Mouse (Mus musculus): ENCODE data around the gene Osbpl5. TPM values are rescaled to one million over a fixed set of nuclear protein-coding genes. Genes with fewer than 3 reads are reported as not detected.
"Not testable (repeated sequence)": the region's sequence is repeated elsewhere in the genome, so short reads cannot be mapped to it uniquely, and the experiment has no call there.

The Osbpl5 gene
- polyA plus RNA-seq, 1 experiment from 2014 or later: 65.2 TPM

DNA sequence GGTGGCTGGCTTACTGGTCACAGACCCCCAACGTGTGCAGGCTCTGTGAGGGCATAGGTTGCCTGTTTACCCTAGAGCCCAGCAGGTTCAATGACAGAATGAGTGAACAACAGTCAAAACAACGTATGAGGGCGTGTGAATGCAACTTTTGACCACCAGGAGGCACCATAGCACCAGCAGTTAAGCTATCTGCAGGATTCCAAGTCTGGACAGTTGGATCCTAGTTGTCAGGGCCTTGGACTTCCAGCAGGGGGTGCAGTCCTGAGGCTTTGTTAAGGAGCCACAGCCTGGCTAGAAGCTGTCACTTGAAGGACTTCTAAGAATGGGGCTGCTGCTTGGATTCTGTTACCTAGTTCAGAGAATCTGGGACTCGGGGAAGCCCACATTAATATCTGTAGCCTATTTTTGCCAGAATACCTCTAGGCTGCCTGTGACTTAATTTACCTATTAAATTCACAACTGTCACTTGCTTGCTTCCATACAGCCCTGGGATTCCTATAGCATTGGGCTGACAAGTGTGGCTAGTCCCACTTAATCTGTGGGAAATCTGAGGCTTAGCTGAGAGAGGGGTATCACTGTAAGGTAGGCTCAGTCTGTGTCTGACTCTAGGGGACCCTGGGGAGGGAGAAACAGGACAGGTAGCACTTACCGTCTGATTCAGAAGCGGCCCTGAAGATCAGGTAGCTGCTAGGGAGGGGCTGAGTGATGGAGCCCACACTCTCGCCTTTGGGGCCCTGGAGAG is 49.9 kb downstream of the Osbpl5 start:
- Histone ChIP-seq H3K27me3 (no peaks in the 10 kb centered on the region), H3K36me3 (peaks cover 87% of the 10 kb centered on the region), H3K4me3 (replicated peaks) (no peak overlapping the region), H3K4me2 (replicated peaks) (no peak overlapping the region), H3K4me1 (no peaks in the 10 kb centered on the region), H3K9me3 (replicated peaks) (no peaks in the 10 kb centered on the region), H3K9ac (no peak overlapping the region), H3K27ac (replicated peaks) (no peak overlapping the region)
- 30% methylated on average over 7 of the region's 7 CpGs for WGBS
- peak; percentile 68 for ATAC-seq (ENCODE audit: insufficient number of reproducible peaks, low FRiP score, low TSS enrichment, low read depth)

GRCm38 (mm10) chr7:143696140-143696539 is 60.6 kb downstream of the Osbpl5 start:
- H3K9ac ChIP-seq: no peak overlapping the region
- H3K4me3 ChIP-seq (replicated peaks): no peak overlapping the region
- H3K36me3 ChIP-seq: peaks cover 90% of the 10 kb centered on the region
- H3K9me3 ChIP-seq (replicated peaks): no peaks in the 10 kb centered on the region
- no peaks in the 10 kb centered on the region for H3K4me1 ChIP-seq
- no peak overlapping the region for H3K4me2 ChIP-seq (replicated peaks)
- no peaks in the 10 kb centered on the region for H3K27me3 ChIP-seq
- no peak for ATAC-seq (ENCODE audit: insufficient number of reproducible peaks, low FRiP score, low TSS enrichment, low read depth)
- 64% methylated on average over 2 of the region's 2 CpGs for WGBS
- H3K27ac ChIP-seq (replicated peaks): no peak overlapping the region

DNA sequence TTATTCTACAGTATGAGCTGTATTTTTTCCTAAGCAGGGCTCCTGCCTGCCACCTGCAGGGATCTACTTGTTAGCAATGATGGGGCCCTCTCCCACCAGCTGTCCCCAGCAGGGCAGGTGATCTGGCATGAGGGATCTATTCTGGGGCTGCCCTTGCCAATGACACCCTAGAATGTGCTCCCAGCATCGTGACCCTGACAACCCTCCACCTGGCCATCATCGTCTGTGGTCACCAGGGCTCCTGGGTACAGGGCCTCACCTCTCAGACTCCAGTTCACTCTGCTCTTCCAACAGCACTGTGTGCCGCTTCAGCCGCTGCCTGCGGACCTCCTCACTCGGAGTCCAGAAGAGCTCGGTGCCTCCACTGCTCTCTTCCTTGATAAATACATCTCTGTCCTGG is 62.2 kb downstream of the Osbpl5 start:
- H3K36me3 ChIP-seq: peaks cover 94% of the 10 kb centered on the region

GRCm38 (mm10) chr7:143692746-143693510 is 63.9 kb downstream of the Osbpl5 start:
- no peak overlapping the region for H3K9ac ChIP-seq
- no peak overlapping the region for H3K4me3 ChIP-seq (replicated peaks)
- no peaks in the 10 kb centered on the region for H3K4me1 ChIP-seq
- peaks cover 98% of the 10 kb centered on the region for H3K36me3 ChIP-seq
- H3K27me3 ChIP-seq: no peaks in the 10 kb centered on the region
- WGBS: 92% methylated on average over 12 of the region's 12 CpGs
- H3K27ac ChIP-seq (replicated peaks): no peak overlapping the region
- H3K9me3 ChIP-seq (replicated peaks): no peaks in the 10 kb centered on the region
- no peak overlapping the region for H3K4me2 ChIP-seq (replicated peaks)
- no peak for ATAC-seq (ENCODE audit: insufficient number of reproducible peaks, low FRiP score, low TSS enrichment, low read depth)

More for the DNA sequence above, 62.2 kb downstream of the Osbpl5 start:
- Histone ChIP-seq H3K4me1 (no peaks in the 10 kb centered on the region), H3K27ac (replicated peaks) (no peak overlapping the region), H3K4me2 (replicated peaks) (no peak overlapping the region), H3K27me3 (no peaks in the 10 kb centered on the region), H3K4me3 (replicated peaks) (no peak overlapping the region), H3K9me3 (replicated peaks) (no peaks in the 10 kb centered on the region), H3K9ac (no peak overlapping the region)
- no peak for ATAC-seq (ENCODE audit: insufficient number of reproducible peaks, low FRiP score, low TSS enrichment, low read depth)
- 93% methylated on average over 7 of the region's 7 CpGs for WGBS

DNA sequence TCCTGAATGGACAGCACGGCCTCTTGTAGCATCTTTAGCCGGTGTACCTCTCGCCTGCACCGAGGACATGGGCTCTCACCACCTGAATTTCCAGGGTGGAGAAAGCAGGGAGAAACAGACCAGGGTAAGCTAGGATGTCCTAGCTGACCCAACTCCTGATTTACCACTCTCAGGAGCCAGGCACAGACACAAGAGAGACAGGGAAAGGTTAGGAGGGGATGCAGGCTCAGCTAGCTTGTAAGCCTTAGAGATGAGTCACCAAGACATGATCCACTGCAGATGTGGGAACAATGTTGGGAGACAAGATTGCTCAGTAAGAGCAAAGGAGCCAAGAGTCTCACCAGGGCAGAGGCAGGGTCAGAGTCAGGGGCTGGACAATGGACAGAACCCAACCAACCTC is 64.9 kb downstream of the Osbpl5 start:
- no peak overlapping the region for H3K9ac ChIP-seq
- H3K4me2 ChIP-seq (replicated peaks): no peak overlapping the region
- no peaks in the 10 kb centered on the region for H3K9me3 ChIP-seq (replicated peaks)
- H3K27me3 ChIP-seq: no peaks in the 10 kb centered on the region
- H3K27ac ChIP-seq (replicated peaks): no peak overlapping the region
- H3K4me1 ChIP-seq: no peaks in the 10 kb centered on the region
- H3K4me3 ChIP-seq (replicated peaks): no peak overlapping the region
- WGBS: 92% methylated on average over 4 of the region's 4 CpGs
- peaks cover 94% of the 10 kb centered on the region for H3K36me3 ChIP-seq
- no peak for ATAC-seq (ENCODE audit: insufficient number of reproducible peaks, low FRiP score, low TSS enrichment, low read depth)

DNA sequence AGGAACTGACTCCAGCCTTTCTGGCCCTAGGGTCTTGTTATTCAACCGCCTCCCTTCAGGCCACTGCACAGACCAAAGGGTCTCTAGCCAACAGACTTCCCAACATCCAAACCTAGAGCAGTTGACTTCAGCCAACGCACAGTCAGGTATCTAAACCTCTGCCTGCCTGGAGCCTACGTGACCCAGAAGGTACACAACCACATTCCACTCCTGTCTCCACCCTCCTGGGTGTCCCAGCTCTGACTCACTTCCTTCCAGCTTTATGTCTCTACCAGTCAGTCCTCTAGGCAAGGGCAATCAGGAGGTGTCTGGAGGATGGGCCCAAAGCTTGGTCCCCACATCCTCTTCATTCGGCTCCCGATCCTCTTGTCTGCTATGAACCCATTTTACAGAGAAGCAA is 65.6 kb downstream of the Osbpl5 start:
- H3K27me3 ChIP-seq: no peaks in the 10 kb centered on the region
- H3K9me3 ChIP-seq (replicated peaks): no peaks in the 10 kb centered on the region
- 83% methylated on average over 5 of the region's 5 CpGs for WGBS
- H3K4me3 ChIP-seq (replicated peaks): no peak overlapping the region
- no peaks in the 10 kb centered on the region for H3K4me1 ChIP-seq
- ATAC-seq (ENCODE audit: insufficient number of reproducible peaks, low FRiP score, low TSS enrichment, low read depth): no peak
- H3K27ac ChIP-seq (replicated peaks): no peak overlapping the region
- no peak overlapping the region for H3K4me2 ChIP-seq (replicated peaks)
- no peak overlapping the region for H3K9ac ChIP-seq
- H3K36me3 ChIP-seq: peaks cover 87% of the 10 kb centered on the region

GRCm38 (mm10) chr7:143689946-143690345 is 66.8 kb downstream of the Osbpl5 start:
- 64% methylated on average over 4 of the region's 4 CpGs for WGBS
- no peak for ATAC-seq (ENCODE audit: insufficient number of reproducible peaks, low FRiP score, low TSS enrichment, low read depth)
- no peak overlapping the region for H3K27ac ChIP-seq (replicated peaks)
- peaks cover 75% of the 10 kb centered on the region for H3K36me3 ChIP-seq
- no peaks in the 10 kb centered on the region for H3K27me3 ChIP-seq
- no peak overlapping the region for H3K4me2 ChIP-seq (replicated peaks)
- no peak overlapping the region for H3K9ac ChIP-seq
- 0 out of 2 replicates have a peak, but pooled peaks cover 4% of the 10 kb centered on the region for H3K4me1 ChIP-seq
- H3K9me3 ChIP-seq (replicated peaks): no peaks in the 10 kb centered on the region
- H3K4me3 ChIP-seq (replicated peaks): no peak overlapping the region

DNA sequence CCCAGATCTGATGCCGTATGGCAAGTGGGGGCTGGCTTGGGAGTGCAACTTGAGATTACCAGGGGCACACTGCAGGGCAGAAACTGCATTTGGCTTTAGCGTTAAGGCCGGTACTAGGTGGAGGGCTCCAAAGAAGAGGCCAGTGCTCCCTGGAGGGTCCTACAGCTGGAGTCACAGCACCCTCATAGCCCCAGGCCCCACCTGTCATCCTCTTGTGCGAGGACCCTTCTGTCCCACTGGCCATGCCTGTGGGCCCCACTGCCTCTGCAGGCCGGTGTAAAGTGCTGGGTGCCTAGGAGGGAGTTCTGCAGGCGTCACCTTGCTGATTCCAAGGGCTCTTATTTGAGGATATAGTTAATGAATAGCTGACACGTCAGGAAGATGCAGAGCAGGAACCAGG is 67.3 kb downstream of the Osbpl5 start:
- 77% methylated on average over 7 of the region's 7 CpGs for WGBS
- Histone ChIP-seq H3K9ac (no peak overlapping the region), H3K4me1 (0 out of 2 replicates have a peak, but pooled peaks cover 4% of the 10 kb centered on the region), H3K9me3 (replicated peaks) (no peaks in the 10 kb centered on the region), H3K27me3 (no peaks in the 10 kb centered on the region), H3K27ac (replicated peaks) (no peak overlapping the region), H3K36me3 (peaks cover 70% of the 10 kb centered on the region), H3K4me3 (replicated peaks) (no peak overlapping the region), H3K4me2 (replicated peaks) (no peak overlapping the region)
- no peak for ATAC-seq (ENCODE audit: insufficient number of reproducible peaks, low FRiP score, low TSS enrichment, low read depth)

DNA sequence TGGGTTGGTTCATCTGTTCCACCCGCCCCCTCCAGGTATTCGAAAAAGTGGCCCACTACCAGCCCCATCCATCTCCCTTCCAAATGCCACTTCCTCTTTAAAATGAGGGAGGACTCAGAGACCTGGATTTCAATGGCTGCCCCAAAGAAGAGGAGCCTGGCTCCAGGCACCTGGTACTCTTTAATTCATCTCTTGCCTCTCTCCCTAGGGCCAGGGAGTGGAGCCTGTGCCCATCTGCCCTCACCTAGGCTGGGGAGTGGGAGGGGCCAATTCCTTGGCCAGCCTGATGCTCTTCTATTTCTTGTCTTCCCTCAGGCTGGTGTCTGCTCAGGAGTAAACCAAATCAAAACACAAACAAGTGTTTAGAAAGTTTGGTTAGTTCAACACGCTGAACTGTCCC is 70.1 kb downstream of the Osbpl5 start:
- not testable (repeated sequence) for H3K4me3 ChIP-seq (replicated peaks); ATAC-seq (ENCODE audit: insufficient number of reproducible peaks, low FRiP score, low TSS enrichment, low read depth); H3K27ac ChIP-seq (replicated peaks); H3K9me3 ChIP-seq (replicated peaks); H3K4me1 ChIP-seq; H3K4me2 ChIP-seq (replicated peaks); H3K27me3 ChIP-seq; H3K9ac ChIP-seq
- peaks cover 42% of the 10 kb centered on the region for H3K36me3 ChIP-seq
- WGBS: 74% methylated on average over 3 of the region's 3 CpGs

DNA sequence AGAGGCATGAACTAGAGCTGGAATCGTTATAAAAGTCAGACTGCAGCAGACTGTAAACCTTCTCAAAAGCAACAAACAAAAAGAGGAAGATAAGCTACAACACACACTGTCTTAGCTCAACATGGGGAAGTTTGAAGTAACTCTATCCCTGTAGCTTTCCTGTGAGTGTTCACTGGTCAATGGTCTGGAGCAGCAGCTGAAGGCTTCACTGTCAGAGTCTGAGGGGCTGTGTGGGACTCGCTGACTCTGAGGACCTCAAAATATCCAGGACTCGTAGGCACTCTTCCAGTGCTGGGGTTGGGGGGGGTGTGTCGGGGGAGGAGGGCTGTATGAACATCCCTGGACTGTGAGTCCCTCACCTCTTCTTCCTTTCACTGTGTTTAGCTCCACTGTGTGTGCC is 70.6 kb downstream of the Osbpl5 start:
- not testable (repeated sequence) for H3K9ac ChIP-seq; H3K4me3 ChIP-seq (replicated peaks); H3K9me3 ChIP-seq (replicated peaks); H3K27me3 ChIP-seq; H3K4me1 ChIP-seq; H3K27ac ChIP-seq (replicated peaks); H3K4me2 ChIP-seq (replicated peaks)
- ATAC-seq (ENCODE audit: insufficient number of reproducible peaks, low FRiP score, low TSS enrichment, low read depth): peak; percentile 59; the same call in 1 of the 2 replicates
- H3K36me3 ChIP-seq: peaks cover 37% of the 10 kb centered on the region
- 45% methylated on average over 4 of the region's 4 CpGs for WGBS

GRCm38 (mm10) chr7:143685359-143686067 is 71.3 kb downstream of the Osbpl5 start, which contains the start of gene Tnfrsf23:
Gene Tnfrsf23 (minus strand): TSS chr7:143685872.
- Histone ChIP-seq H3K36me3 (peaks cover 30% of the 10 kb centered on the region), H3K27me3 (no peaks in the 10 kb centered on the region), H3K27ac (replicated peaks) (no peak within 1 kb of the TSS), H3K9ac (peak within 1 kb of the TSS; percentile 12; the same call in 1 of the 2 replicates), H3K4me1 (0 out of 2 replicates have a peak, but pooled peaks cover 4% of the 10 kb centered on the region), H3K4me2 (replicated peaks) (peak within 1 kb of the TSS; percentile 89), H3K9me3 (replicated peaks) (no peaks in the 10 kb centered on the region), H3K4me3 (replicated peaks) (peak within 1 kb of the TSS; percentile 47)
- ATAC-seq (ENCODE audit: insufficient number of reproducible peaks, low FRiP score, low TSS enrichment, low read depth): peak; percentile 87
- WGBS: 4% methylated on average over 35 of the region's 35 CpGs

Data from embryonic facial prominence, embryonic 15.5 days (tissue).